Mouse (Mus musculus) adrenal gland, postnatal 10 days (tissue): ENCODE results near the gene Mycn. TPM values are rescaled to one million over a fixed set of nuclear protein-coding genes. Genes with fewer than 3 reads are reported as not detected.

Experiments
- DNase-seq: peaks from one replicate; pipeline ENCODE4 v3.0.0; 2021; ENCODE audit warnings: mixed read lengths
- long read RNA-seq, 2 experiments: library from polyadenylated mRNA; stranded (forward); transcript quantifications; one replicate each; pipeline ENCODE4 v2.0.0; 2021
- total RNA-seq, 2 experiments: library from RNA; stranded (reverse); gene quantifications; 2 replicates each; pipeline ENCODE4 v1.2.3; 2021

The Mycn gene
- total RNA-seq, result 1 to 10 TPM; 8.3 to 9.5 TPM
- long read RNA-seq, experiment 1, transcript Mycn-201 (3 exons, 2,674 nt), result major isoform, 12 of 20 reads
- long read RNA-seq, experiment 1, partial matches to known transcripts, result 0 of 20 reads
- long read RNA-seq, experiment 1, other reads (novel, unspliced or antisense), result 4 of 20 reads
- long read RNA-seq, experiment 2, transcript Mycn-201 (3 exons, 2,674 nt), result major isoform, 17 of 17 reads
- long read RNA-seq, experiment 2, partial matches to known transcripts, result 0 of 17 reads
- long read RNA-seq, experiment 2, other reads (novel, unspliced or antisense), result 0 of 17 reads

DNA sequence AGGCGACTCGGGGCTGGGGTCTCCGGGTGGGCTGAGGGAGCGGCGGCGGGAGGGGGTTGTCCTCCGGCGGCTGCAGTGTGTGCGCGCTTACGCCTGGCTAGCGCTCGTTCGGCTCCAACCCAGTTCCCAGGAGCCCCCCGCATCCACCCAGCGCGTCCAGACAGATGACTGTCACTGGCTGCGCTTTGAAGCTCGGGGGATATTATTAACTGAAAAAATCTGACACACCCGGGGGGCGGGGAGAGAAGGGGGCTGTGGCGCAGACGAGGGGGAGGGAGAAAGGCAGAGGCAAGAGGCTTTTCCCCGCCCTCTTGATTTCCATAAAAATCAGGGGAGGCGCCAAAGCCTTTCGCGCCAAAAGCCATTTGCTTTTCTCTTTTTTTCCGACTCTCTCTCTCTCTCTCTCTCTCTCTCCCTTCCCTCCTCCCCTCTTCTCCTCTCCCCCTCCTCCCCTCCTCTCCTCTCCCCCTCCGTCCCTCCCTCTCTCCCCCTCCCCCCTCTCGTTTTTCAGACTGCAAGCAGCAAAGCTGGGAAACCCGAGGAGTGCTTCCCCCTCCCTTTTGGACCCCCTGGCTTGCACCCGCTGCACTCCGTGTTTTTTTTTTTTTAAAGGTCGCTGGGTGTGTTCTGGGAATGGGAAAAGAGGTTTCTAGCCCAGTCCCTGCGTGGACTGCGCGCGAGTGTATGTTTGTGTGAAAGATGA is at the start of gene Mycn:
Gene Mycn (minus strand): TSS at position 254 of the 703 bp plus-strand sequence.
- peak; percentile 86 for DNase-seq

DNA sequence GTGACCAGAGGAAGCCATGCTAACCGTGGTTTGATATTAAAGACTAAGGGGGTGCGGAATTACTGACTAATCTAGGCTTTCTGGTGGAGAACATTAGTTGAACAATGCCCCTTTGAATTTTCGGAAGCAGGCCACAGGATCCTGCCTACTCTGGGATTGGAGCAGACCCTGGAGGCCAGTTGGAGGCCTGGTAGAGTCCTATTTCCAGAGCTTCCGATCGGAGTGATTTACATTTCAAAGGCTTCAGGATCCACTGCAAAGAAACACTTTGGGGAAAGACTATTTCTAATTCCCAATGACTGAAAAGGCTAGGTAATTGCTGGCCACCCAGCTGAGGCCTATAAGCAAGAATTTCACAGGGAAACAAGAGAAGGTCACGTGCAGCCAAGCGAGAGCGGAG is 45.7 kb upstream of the Mycn start:
- no peak for DNase-seq

DNA sequence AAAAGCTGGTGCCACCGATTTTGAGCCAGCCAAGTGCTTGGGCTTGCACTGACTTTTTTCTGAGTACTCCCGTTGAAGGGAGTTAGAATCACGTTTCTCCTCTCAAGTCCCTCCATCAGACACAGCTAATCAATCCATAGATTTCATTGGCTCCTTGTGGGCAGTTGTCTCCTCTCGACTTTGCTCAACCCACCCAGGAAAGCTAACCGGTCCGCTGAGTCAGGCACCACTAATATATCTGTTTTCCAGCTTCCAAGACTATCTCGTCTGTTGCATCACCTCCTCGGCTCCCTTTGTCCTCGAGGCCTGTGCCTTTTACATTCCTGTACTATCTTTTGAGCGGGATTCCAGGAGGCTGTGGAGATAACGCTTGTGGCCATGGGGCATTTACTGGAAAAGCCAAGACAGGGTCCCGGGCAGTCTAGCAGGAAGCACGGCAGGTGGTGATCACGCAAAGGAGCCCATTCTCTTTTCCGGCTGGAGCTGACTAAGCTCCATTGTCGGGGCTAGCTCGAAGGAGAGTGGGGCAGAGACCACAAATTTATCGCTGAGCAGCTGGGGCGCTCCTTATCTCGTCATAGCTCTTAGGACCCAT is 45.0 kb upstream of the Mycn start:
- no peak for DNase-seq

DNA sequence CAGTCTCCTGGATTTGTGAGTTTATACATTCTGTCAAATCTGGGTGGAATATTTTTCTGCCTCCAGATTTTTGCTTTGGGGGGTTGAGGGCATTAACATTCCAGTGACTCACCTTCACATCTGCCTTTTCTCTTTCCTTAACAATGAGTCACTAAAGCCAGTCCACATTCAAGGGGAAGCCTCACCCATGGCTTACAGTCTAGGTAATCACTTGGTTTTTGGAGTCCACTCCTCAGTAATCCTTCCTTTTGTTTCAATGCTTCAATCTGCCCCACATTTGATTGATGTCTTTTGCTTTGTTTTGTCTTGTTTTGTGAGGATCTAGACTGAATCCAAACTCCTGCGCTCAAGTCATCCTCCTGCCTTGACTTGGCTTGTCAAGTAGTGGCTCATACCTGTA is 41.3 kb upstream of the Mycn start:
- DNase-seq, result no peak

DNA sequence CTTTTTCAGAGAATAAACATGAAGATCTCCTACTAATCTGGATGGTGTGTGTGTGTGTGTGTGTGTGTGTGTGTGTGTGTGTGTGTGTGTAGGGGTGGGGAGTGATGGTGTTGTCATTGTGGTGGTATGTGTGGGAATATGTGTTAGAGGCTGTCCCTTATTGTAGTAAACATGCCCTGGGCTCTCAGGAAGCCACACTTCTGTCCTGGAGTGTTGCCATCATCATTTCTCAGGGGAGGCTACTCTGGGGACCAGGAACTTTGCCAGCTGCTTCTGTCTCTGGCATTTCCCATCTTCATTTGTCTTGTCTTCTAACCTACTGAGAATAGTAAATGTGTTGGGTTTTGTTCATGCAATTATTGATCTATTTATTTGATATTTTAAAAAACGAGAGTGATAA is 33.7 kb upstream of the Mycn start:
- DNase-seq, result peak; percentile 38

DNA sequence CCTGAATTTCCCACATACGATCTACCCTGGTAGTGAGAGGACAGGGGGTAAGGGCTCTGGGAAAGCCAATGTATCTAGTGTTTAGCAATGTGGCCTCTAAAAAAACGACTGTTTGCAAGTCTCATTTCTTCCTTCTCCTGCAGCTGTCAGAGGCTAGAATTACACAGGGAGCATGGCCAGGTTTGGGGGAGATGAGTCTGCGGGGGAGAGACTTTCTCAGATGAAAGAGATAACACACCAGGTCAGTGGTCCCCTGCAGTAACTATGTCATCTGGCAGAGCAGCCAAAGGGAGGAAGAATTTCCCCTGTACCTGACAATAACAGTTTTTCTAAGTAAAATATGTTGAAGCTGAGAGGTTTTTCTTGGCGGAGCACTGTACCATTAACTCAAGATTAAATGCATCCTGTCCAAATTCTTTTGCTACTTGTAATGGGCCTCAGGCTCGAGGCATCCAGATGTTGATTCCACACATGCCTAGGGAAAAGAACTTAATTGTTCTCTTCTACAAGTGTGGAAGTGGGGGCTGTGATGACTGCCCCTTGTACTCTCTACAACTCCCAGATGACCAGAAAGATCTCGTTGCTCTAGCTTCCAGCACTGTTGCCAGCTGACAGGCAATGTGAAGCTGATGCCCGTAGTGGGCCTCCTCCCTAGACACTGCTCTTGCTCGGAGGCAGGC is 31.2 kb upstream of the Mycn start:
- DNase-seq, result no peak

DNA sequence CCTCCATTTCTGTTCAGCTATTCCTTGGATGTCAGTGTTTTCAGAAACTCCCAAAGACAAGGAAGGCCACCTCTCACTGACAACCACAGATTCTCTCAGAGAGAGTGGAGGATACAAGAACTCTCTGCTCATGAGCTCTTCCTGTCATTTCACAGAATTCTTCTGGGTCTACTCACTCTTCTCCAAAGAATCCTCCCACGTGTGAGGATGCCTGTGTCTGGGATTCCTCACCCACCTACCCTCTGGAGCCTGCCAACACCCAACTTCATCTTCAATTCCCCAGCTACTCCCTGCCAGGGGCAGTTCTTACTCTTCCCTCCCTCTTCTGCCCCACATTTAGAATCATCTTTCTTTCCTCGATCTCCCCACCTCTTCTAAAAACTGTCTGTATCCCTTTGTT is 26.2 kb upstream of the Mycn start:
- no peak for DNase-seq

DNA sequence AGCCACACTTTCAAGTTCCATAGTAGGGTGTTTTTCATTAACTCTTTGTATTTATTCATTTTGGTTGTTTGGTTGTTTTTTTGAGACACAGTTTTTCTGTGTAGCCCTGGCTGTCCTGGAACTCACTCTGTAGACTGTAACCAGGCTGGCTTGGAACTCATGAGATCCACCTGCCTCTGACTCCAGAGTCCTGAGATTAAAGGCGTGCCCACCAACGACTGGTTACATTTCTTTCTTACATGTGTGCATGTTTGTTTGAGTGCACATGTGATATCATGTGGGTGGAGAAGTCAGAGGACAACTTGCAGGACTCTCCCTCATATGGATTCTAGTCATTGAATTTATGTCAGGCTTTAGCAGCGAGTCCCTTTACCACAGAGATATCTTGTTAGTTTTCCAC is 23.1 kb upstream of the Mycn start:
- no peak for DNase-seq

DNA sequence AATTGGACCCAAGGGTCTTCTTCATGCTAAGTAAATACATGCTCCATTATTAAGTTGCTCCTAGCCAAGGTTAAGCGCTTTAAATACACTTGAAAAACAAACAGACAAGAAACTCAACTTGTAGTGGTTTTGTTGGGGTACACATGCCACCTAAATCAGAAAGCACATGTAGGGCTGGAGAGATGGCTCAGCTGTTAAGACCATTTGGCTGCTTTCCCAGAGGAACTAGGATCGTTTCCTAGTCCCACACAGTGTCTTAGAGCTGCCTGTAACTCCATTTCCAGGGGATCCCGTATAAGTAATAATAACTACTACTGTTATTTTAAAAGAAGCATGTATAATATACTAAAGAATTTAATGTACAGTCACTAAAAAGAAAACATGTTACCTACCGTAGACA is 5.9 kb upstream of the Mycn start:
- no peak for DNase-seq

DNA sequence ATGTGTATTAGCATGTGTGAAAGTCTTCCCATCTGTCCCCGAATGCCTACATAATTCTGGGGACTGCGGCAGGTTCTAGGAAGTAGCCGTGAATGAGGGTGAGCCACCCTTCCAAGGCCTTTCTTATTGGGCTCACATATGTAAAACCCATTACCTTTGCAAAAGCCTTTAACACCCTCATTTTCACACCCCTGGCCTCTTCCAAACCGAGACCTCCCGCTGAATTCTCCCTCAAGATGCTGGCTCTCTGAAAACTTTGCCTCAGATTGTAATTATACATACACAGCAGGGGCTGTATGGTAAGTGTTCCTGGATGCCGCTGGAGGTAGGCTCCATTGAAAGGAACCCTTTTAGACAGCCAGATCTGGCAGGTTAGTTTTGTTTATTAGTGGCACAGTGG is 1.6 kb upstream of the Mycn start:
- no peak for DNase-seq

DNA sequence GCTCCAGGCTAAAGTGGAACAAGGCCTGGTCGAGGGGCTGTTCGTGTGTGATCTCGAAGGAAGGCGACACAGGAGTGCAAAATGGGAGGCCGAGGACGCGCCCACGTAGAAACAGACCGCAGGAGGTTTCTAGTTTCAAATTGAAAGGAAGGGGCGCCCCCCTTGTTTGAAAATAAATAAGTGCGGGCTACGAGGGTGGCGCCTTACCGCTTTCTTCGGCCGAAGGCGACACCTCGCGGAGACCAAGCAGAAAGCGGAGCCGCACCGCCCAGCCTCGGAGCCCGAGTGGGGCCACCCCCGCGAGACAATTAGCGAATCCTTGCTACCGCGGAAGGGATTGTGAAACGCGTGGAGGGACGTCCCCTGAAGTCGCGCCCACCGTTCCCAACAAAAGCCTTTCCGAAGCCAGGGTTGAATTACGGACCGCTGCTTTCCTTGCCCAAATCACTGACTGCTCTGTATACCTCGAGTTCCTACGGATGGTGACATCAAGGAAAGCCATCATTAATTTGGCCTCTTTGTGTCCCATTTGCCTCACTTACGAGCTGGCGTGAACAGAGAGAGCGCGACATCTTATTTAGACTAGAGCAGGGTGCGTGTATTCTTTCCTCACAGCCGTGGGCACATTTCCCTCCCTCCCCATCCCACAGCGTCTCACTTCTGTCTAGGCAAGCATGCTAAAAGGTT is 793 bp upstream of the Mycn start:
- peak; percentile 88 for DNase-seq

DNA sequence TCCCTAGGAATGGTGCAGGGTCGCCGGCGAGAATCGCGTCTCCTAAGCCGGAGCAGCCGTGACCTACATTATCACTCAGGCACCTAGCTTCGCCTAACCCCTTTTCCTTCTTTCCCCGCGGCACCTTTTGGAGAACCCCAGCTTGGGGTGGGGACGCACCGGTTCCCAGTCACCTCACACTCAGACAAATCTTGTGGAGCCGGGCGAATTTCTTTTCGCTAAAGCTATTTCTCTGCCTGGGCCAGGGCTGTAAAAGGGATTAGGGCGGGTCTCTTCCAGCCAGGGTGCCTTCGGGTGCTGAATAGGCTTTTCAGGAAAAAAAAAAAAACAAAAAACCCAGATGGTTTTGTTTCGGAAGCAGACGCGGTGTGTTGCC is 597 bp downstream of the Mycn start:
- peak; percentile 32 for DNase-seq

DNA sequence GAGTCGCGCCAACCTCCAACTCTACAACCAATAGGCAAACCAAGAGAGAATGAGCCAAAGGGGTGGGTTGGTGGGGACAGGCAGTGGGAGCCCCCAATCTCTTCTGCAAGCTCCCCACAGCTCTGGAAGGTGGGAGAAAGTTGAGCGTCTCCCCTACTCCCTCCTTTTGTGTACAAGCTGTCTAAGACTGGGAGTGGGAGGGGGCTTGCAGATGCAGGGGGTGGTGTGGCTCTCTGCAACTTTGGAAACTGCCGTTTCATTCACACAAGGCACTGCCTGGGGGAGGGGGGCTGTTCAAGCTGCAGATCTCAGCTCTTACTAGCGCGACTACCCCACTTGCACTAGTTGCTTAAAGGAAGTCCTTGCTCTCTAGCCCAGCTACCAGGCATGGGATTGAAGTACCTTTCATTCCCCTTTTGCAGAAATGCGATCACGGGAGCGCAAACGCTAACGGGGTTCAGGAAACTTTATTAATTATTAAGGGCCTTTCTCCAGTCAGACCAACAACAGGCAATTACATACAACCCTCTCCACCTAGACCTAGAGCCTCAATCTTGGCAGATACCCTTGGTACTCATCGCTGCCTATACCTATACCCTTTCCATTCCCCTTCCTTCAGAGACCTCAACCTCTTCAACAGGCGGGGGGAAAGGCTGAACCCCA is 1.1 kb downstream of the Mycn start:
- DNase-seq, result peak; percentile 41

DNA sequence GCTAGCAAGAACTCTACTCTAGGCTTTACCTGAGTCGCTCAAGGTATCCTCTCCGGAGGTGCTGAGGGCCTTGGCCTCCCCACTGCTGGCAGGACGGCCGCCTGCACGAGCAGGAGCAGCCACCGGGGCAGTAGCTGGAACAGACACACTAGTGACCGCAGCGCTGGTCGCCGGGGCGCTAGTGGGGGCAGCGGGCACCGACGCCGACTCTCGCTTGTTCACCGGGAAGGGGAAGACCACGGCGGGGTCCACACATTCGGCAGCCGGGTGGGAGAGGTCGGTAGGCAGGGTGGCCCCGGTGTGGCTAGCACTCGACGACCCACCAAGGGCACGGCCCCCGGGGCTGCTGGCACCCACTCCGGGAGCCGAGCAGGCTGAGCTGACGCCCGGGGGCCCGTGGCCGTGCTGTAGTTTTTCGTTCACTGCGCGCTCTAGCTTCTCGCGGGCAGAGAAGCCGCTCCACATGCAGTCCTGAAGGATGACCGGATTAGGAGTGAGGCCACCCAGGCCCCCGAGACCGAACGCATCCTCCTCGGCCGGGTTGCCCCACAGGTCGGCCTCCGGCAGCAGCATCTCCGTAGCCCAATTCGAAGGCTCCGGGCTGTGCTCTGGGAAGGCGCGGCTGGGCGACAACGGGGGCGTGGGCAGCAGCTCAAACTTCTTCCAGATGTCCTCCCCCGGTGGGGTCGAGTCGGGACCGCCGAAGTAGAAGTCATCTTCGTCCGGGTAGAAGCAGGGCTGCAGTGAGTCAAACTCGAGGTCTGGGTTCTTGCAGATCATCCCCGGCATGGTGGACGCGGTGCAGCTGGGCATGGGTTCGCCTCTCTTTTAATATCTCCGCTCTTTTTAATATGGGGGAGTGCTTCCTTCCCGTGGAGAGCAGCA is 1.9 kb downstream of the Mycn start:
- peak; percentile 51 for DNase-seq

DNA sequence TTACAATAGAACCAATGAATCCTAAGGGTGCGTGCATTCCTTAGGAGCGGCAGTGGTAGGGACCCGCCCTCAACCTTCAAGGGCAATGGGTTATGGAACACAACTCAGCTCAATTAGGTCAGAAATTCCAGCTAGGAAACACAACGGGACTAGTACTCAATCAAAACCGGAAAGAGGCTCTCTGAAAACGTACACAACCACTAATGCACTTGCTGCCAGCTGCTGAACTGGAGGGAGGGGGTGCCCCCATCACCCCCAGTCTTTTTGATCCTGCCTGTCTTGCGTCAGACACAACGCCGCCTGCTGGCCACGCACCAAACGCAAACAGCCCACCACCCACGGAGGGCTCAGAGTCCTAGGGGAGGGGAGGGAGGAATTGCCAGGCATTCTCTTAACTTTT is 2.9 kb downstream of the Mycn start:
- peak; percentile 73 for DNase-seq

DNA sequence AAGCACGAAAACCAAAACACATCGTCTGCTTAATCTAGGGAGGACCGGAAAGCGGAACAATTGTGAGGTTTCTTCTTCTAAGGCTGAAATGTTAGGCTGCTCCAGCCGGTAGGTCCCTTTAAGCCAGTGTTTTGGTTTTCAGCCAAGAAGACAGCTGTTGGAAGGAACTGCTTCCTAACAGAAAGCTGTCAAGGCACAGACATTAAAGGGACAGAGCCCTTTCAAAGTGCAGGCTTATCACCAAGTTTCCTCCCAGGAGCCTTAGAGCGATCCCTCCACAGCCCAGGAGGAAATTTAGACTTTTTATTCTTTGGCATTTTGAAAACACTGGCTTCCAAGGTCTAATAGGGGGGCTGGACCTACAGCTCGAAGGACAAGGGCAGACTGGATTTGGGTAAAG is 3.4 kb downstream of the Mycn start:
- peak; percentile 76 for DNase-seq

DNA sequence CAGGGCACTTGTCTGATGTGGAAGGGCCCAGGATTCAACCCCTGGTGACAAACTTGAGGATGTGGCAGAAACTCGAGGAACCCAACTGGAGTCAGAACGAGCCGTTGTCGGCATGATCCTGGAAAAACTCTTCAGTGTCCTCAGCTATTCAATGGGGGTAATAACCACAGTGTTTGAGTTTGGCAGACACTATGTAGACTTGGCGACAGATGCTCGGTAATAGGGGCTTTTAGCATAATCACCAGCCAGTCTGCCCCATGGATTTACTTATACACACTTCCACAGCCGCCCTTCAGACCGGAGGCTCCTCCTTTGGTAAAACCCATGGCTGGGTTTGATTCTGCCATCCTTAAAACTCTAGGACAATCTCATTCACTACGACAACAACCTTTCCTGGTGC is 4.0 kb downstream of the Mycn start:
- DNase-seq, result no peak

DNA sequence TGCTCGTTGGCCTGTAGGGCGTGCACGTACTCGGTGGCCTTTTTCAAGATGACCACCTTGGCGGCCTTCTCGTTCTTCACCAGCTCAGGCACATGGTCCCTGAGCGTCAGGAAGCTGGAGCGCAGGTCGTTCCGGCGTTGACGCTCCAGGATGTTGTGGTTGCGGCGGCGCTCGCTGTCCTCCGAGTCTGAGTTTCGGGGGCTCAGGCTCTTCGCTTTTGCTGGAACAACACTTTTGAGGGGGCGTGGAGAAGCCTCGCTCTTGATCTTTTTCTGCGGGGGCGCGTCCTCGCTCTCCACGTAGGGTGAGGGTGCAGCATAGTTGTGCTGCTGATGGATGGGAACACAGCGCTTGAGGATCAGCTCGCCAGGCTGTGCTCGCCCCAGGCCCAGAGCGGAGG is 4.6 kb downstream of the Mycn start:
- DNase-seq, result peak; percentile 7

DNA sequence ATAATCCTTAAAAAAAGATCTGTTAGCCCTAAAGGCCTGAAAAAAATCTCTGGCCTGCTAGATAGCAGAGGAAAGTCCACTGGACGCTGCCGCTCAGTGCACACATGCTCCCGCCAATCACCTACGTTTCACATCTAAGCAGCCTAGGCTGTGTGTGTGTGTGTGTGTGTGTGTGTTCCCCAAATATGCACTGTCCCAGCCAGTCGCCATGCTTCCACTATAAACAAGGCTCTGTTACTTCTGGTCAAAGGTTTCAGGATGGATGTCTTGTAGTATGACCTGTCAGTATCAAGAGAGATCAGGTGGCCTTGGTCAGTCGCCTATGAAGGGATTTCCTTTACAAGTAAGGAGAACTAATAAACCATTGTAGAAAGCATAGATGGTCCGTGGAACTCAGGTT is 9.5 kb downstream of the Mycn start:
- no peak for DNase-seq

DNA sequence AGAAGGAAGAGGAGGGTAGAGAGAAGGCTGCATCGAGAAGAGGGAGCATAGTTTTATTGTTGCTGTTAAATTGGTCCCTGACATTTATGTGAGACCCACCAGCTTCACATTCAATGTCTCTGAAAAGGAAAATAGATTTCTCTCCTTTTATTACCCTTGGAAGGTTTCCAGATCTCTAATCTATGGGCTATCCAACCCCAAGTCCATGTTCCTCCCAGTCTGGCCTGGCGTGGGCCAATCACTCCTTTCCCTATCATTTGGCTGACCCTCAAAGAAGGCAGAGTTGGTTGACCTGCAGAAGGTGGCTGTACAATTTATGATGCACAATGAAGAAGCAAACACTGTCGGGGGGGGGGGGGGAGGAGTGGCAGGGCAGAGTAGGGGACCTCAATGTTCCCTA is 13.5 kb downstream of the Mycn start:
- DNase-seq, result no peak

DNA sequence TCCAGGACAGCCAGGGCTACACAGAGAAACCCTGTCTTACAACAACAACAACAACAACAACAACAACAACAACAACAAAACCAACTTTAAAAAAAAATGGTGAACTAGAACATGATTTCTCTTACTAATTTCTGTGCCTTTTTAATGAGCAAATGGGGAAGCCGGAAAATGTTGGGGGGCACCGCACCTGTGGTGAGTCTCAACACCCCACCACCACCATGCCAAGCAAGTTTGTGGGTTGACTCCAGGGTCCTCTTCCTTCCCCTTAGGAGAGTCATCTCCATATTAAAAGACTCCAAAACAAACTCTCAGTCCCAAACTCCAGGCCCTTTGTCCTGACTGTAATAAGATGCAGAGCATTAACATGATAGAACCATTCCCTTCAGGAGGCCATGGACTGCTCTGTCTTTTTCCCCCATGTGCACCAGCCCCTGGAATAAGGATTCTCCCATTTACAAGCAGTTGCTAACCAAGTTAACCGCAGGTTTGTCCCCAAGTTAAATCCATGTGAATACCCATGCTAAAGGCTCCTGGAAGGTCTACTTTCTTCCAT is 14.7 kb downstream of the Mycn start:
- no peak for DNase-seq
